Mouse (Mus musculus) activated CD4-positive, CD25-positive, alpha-beta regulatory T cell, adult 9 weeks (primary cell): Measurements from ENCODE around the gene Ipo13. TPM values are rescaled to one million over a fixed set of nuclear protein-coding genes. Genes with fewer than 3 reads are reported as not detected.

Experiments
- polyA plus RNA-seq: library from polyadenylated mRNA; unstranded; fragments of 100-300 nt; shearing (Covaris generic); gene quantifications from one replicate; pipeline ENCODE4 v1.2.1, GENCODE M21; 2017

The Ipo13 gene
- 42.2 TPM for polyA plus RNA-seq

GRCm38 (mm10) chr4:117914591-117915442, at the start of gene Ipo13:
Gene Ipo13, minus strand, starts transcription at chr4:117914999.

GRCm38 (mm10) chr4:117929391-117929881, 14.6 kb upstream of the Ipo13 start, which contains the start of gene Artn:
Gene Artn, minus strand, starts transcription at chr4:117929763.

GRCm38 (mm10) chr4:117891738-117892161, 23.0 kb downstream of the Ipo13 start, which contains the start of gene Dph2:
Gene Dph2, minus strand, starts transcription at chr4:117892032.

GRCm38 (mm10) chr4:117887133-117887532, 27.7 kb downstream of the Ipo13 start, which contains the start of gene Atp6v0b:
Gene Atp6v0b, minus strand, starts transcription at chr4:117887333.

GRCm38 (mm10) chr4:117882701-117883691, 31.8 kb downstream of the Ipo13 start, which contains the start of gene B4galt2:
Gene B4galt2, minus strand, starts transcription at chr4:117883487.

GRCm38 (mm10) chr4:117872471-117872886, 42.3 kb downstream of the Ipo13 start, which contains the start of gene Ccdc24:
Gene Ccdc24, minus strand, starts transcription at chr4:117872557.

Other genes with a start within 250 kb of the Ipo13 start
- gene Dmap1, start 232.7 kb downstream of the Ipo13 start, polyA plus RNA-seq, result 44.6 TPM
- gene Gm12845, start 190.6 kb downstream of the Ipo13 start, polyA plus RNA-seq, result not detected
- gene Klf17, start 149.4 kb downstream of the Ipo13 start, polyA plus RNA-seq, result not detected
- 0.53 TPM for gene Slc6a9, start 80.5 kb downstream of the Ipo13 start, polyA plus RNA-seq
- not detected for gene Ccdc24, start 42.4 kb downstream of the Ipo13 start, polyA plus RNA-seq
- gene B4galt2, start 31.5 kb downstream of the Ipo13 start, polyA plus RNA-seq, result not detected
- gene Atp6v0b, start 27.7 kb downstream of the Ipo13 start, polyA plus RNA-seq, result 154 TPM
- 38.2 TPM for gene Dph2, start 23.0 kb downstream of the Ipo13 start, polyA plus RNA-seq
- not detected for gene Artn, start 14.8 kb upstream of the Ipo13 start, polyA plus RNA-seq
- gene St3gal3, start 219.9 kb upstream of the Ipo13 start, polyA plus RNA-seq, result 1.0 TPM